Mouse (Mus musculus) forebrain, embryonic 16.5 days (tissue): ENCODE measurements around the gene Gfi1. TPM values are rescaled to one million over a fixed set of nuclear protein-coding genes. Genes with fewer than 3 reads are reported as not detected.

ENCODE experiments used
- ATAC-seq: fragments of 200-750 bp; cut with Nextera tagmentation; 2 replicates; pipeline ENCODE4 v1.8.0; 2017; ENCODE audit warnings: mild to moderate bottlenecking, moderate library complexity
- H3K27ac ChIP-seq: fragments of 300-500 bp; sonication (generic); 2 replicates; pipeline ENCODE4 v1.5.1; 2014; ENCODE audit warnings: low read length, control low read depth
- H3K27me3 ChIP-seq: fragments of 300-500 bp; sonication (generic); replicated peaks from 2 replicates; pipeline ENCODE4 v1.6.1; 2014; ENCODE audit warnings: low read length; ENCODE audit not compliant: control insufficient read depth, insufficient read depth
- H3K36me3 ChIP-seq: fragments of 300-500 bp; sonication (generic); 2 replicates; pipeline ENCODE4 v1.6.1; 2014; ENCODE audit not compliant: control insufficient read depth, insufficient read depth
- H3K4me1 ChIP-seq: fragments of 300-500 bp; sonication (generic); replicated peaks from 2 replicates; pipeline ENCODE4 v1.6.1; 2014; ENCODE audit warnings: low read length; ENCODE audit not compliant: control insufficient read depth, insufficient read depth
- H3K4me2 ChIP-seq: fragments of 300-500 bp; sonication (generic); 2 replicates; pipeline ENCODE4 v1.6.1; 2014; ENCODE audit warnings: mild to moderate bottlenecking, low read length, control low read depth
- H3K4me3 ChIP-seq: fragments of 300-500 bp; sonication (generic); replicated peaks from 2 replicates; pipeline ENCODE4 v1.5.1; 2014; ENCODE audit warnings: mild to moderate bottlenecking, low read length, control low read depth
- H3K9ac ChIP-seq: fragments of 300-500 bp; sonication (generic); replicated peaks from 2 replicates; pipeline ENCODE4 v1.6.1; 2014; ENCODE audit warnings: low read depth, low read length, control low read depth
- H3K9me3 ChIP-seq: fragments of 300-500 bp; sonication (generic); 2 replicates; pipeline ENCODE4 v1.6.1; 2016; ENCODE audit warnings: low read length; ENCODE audit not compliant: control insufficient read depth
- WGBS: fragments of 180-500 bp; shearing (Covaris S2); extraction: QIAGEN DNeasy Blood & Tissue Kit; methylation state at CpG from one replicate; pipeline ENCODE4 v1.1.7; 2014; 5-methylcytosine and 5-hydroxymethylcytosine counted together
- polyA plus RNA-seq: library from polyadenylated mRNA; unstranded; fragments of >200 nt; fragmentation: Nextera tagmentation; extraction: Ambion mirVana; gene quantifications from 2 replicates; pipeline ENCODE4 v1.2.1, GENCODE M21; 2015

Gene Gfi1
- polyA plus RNA-seq, 1 experiment from 2014 or later, result not detected

DNA sequence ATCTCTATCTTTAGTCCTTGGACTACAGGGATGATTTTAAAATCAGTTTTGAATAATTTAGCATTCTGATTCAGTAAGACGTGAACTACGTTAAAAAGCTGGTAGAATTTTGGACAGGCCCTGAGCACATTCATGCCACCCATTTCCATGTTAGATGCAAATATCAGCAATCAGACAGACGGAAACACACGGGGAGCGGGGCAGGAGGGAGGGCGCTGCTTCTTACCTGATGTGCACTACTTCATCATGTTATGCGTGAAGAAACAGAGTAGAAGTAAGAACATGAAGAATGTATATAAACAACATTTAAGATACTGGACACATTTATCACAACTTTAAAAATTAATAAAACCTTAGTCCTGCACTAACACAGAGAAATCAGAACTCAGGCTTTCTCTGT, 27.8 kb upstream of the Gfi1 start:
- no peak overlapping the region for H3K4me3 ChIP-seq
- 96% methylated on average over 7 of the region's 7 CpGs for WGBS

DNA sequence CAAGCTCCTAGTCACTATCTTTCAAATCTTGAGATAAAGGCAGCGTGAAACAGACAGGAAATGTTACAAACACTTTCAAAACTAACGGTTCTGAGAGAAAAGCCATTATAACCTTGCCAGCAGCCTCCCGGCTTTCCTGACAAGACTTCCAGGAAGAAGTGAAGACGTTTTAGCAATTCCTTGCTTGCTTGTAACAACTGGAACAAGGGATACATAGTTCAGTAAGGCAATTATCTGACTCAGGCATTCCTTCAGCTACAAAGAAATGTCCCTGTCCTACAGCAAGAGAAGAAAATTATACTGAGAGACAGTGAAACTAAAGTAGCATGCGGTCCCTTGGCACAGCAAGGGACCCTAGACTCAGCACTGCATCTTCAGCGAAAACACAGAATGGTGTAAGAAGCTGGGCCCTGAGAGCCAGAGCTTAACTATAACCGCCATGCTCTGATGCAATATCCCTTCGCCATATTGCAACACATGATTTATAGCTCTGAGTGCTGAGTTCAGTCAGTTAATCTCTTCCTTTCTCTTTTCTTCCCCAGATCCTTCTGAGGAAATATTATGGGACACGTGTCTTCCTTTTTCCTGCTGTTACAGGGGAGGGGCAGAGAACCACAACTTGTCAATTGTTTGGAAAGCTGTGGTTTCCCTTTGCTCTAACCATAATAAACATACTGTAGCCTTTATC, 23.5 kb upstream of the Gfi1 start:
- Histone ChIP-seq H3K9me3 (no peaks in the 10 kb centered on the region), H3K9ac (no peak overlapping the region)
- 75% methylated on average over 9 of the region's 9 CpGs for WGBS

More for the DNA sequence above, 27.8 kb upstream of the Gfi1 start:
- Histone ChIP-seq H3K9ac (no peak overlapping the region), H3K4me2 (no peak overlapping the region), H3K27me3 (no peaks in the 10 kb centered on the region), H3K9me3 (no peaks in the 10 kb centered on the region), H3K4me1 (no peaks in the 10 kb centered on the region), H3K27ac (no peak overlapping the region), H3K36me3 (no peaks in the 10 kb centered on the region)
- ATAC-seq, result no peak

DNA sequence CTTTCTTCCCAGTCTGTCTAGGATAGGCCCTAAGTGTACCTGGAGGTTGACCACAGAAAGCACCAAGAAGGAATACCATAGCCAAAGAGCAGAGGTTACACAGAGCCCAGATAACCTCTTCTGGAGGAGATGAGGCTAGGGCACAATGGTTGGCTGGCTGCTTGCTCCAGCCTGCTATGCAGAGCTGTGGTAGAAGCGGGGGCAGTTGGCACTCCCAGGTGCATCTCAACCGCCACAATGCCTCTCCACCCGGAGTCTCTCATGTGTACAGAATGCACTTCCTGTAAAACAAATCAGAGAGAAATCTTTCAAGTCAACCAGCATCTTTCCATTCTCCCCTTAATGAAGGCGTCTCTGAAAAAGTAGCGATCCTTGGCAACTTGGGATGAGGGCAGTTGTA, 13.2 kb upstream of the Gfi1 start:
- no peaks in the 10 kb centered on the region for H3K4me1 ChIP-seq
- no peak overlapping the region for H3K27ac ChIP-seq
- no peak overlapping the region for H3K4me3 ChIP-seq
- H3K27me3 ChIP-seq, result no peaks in the 10 kb centered on the region
- H3K9ac ChIP-seq, result no peak overlapping the region
- ATAC-seq, result no peak
- WGBS, result 96% methylated on average over 5 of the region's 5 CpGs
- no peak overlapping the region for H3K4me2 ChIP-seq
- no peaks in the 10 kb centered on the region for H3K9me3 ChIP-seq
- no peaks in the 10 kb centered on the region for H3K36me3 ChIP-seq

More for the DNA sequence above, 23.5 kb upstream of the Gfi1 start:
- no peak for ATAC-seq
- H3K4me2 ChIP-seq, result no peak overlapping the region
- no peaks in the 10 kb centered on the region for H3K36me3 ChIP-seq
- no peaks in the 10 kb centered on the region for H3K4me1 ChIP-seq
- no peak overlapping the region for H3K4me3 ChIP-seq
- no peaks in the 10 kb centered on the region for H3K27me3 ChIP-seq
- H3K27ac ChIP-seq, result no peak overlapping the region

DNA sequence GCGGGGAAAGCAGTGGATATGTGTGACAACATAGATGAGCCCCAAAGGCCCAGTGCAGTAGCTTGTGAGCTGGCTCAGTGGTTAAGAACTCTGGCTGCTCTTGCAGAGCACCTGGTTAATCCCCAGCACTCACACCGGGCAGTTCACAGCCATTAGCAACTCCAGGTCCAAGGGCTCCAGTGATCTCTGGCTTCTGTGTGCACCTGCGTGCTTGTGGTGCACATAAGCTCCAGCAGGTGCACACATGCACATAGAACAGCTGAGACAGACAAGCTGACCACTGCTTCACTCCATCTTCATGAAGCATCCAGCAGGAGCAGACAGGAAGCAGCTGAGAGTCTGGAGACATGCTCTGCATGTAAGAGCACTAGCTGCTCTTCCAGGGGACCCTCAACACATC, 12.5 kb upstream of the Gfi1 start:
- no peak overlapping the region for H3K27ac ChIP-seq
- 83% methylated on average over 3 of the region's 3 CpGs for WGBS
- no peaks in the 10 kb centered on the region for H3K27me3 ChIP-seq
- H3K4me3 ChIP-seq, result no peak overlapping the region
- ATAC-seq, result no peak
- no peaks in the 10 kb centered on the region for H3K9me3 ChIP-seq
- no peak overlapping the region for H3K4me2 ChIP-seq
- no peaks in the 10 kb centered on the region for H3K4me1 ChIP-seq
- H3K36me3 ChIP-seq, result no peaks in the 10 kb centered on the region
- no peak overlapping the region for H3K9ac ChIP-seq

DNA sequence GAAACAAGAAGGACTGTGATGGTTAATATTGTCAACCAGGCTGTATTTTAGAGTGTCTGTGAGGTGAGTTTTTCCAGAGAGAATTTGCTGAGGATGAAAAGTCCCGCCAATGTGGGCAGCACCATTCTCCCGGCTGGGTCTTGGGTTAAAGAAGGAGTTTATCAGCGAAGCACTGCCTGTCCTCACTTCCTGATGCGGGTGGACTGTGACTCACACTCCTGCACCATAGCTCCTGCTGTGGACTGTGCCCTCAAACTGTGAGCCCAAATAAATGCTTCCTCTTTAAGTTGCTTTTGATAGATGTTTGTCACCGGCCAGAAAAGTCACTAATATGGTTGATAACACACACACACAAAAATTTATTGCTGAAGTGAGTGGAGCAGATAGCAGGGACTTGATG, 10.3 kb upstream of the Gfi1 start:
- Histone ChIP-seq H3K36me3 (no peaks in the 10 kb centered on the region), H3K9ac (no peak overlapping the region), H3K9me3 (no peaks in the 10 kb centered on the region), H3K4me2 (no peak overlapping the region), H3K27me3 (peaks cover 5% of the 10 kb centered on the region; the same call in 1 of the 2 replicates), H3K4me3 (no peak overlapping the region), H3K4me1 (no peaks in the 10 kb centered on the region), H3K27ac (no peak overlapping the region)
- 90% methylated on average over 5 of the region's 5 CpGs for WGBS
- ATAC-seq, result no peak

DNA sequence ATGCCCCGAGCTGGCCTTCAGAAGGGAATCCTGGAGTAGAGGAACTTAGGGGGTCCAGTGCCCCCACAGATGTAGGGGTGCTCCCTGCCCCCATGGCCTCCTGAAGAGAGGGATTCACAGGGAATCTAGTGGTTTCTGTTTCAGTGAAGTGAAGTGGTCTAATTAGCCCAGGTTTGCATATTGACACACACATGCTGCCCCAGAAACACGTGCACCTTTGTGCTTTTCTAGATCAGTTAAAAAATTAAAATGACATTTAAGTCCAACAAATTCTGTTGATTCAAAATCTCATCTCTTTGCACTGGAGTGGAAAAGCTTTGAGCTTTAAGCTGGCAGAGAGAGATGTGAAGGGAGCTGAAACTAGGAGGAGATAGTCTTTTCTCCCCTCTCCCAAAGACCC, 6.0 kb upstream of the Gfi1 start:
- no peaks in the 10 kb centered on the region for H3K4me1 ChIP-seq
- no peaks in the 10 kb centered on the region for H3K36me3 ChIP-seq
- no peak overlapping the region for H3K27ac ChIP-seq
- no peak overlapping the region for H3K9ac ChIP-seq
- ATAC-seq, result no peak
- peaks cover 3% of the 10 kb centered on the region; the same call in 1 of the 2 replicates for H3K9me3 ChIP-seq
- WGBS, result 27% methylated on average over 2 of the region's 2 CpGs
- H3K4me2 ChIP-seq, result no peak overlapping the region
- H3K4me3 ChIP-seq, result no peak overlapping the region
- H3K27me3 ChIP-seq, result peaks cover 32% of the 10 kb centered on the region

DNA sequence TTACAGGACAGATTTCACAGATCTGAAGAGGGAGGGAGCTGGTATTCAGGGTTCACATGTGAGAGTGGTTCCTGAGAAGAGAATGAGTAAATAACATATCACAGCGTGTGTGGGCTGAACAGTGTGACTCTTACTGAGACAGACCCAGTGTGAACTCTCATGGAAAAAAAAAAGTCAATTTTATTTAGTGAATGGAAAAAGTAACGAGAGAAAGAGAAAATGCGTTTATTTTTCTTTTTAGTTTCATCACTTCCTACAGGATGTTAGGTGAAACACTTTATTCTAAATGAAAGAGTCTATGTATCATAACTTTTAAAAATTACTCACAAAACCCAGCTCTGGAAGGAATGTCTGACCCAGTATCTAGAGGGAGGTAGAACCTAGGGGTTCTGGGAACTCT, 5.6 kb upstream of the Gfi1 start:
- ATAC-seq, result no peak
- Histone ChIP-seq H3K4me1 (peaks cover 4% of the 10 kb centered on the region), H3K27me3 (peaks cover 35% of the 10 kb centered on the region), H3K4me2 (no peak overlapping the region), H3K27ac (no peak overlapping the region), H3K9me3 (peaks cover 3% of the 10 kb centered on the region; the same call in 1 of the 2 replicates), H3K4me3 (no peak overlapping the region), H3K9ac (no peak overlapping the region), H3K36me3 (no peaks in the 10 kb centered on the region)
- WGBS, result 52% methylated on average over 3 of the region's 3 CpGs

DNA sequence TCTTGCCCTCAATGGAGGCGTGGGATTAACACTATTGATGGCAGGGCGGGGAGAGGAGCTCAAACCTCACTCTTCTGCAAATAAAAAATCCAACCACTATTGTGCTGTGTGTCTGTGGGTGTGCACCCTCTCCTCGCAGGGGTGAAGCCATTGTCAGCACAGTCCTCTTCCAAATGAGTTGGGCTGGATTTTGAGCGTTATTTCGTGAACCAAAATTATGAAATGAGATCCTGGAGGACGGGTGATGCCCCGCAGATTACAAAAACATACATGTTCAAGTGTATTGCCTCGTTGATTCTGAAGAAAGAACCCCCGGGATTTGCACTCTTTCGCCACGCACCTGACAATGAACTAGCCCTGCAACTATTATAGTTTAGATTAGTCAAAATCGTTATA, 1.2 kb upstream of the Gfi1 start:
- peaks cover 3% of the 10 kb centered on the region; the same call in 1 of the 2 replicates for H3K9me3 ChIP-seq
- H3K36me3 ChIP-seq, result no peaks in the 10 kb centered on the region
- peaks cover 68% of the 10 kb centered on the region for H3K27me3 ChIP-seq
- H3K4me1 ChIP-seq, result peaks cover 34% of the 10 kb centered on the region
- 8% methylated on average over 12 of the region's 12 CpGs for WGBS
- no peak overlapping the region for H3K27ac ChIP-seq
- H3K4me2 ChIP-seq, result peak overlapping the region; percentile 16
- H3K4me3 ChIP-seq, result no peak overlapping the region
- no peak for ATAC-seq
- H3K9ac ChIP-seq, result no peak overlapping the region

DNA sequence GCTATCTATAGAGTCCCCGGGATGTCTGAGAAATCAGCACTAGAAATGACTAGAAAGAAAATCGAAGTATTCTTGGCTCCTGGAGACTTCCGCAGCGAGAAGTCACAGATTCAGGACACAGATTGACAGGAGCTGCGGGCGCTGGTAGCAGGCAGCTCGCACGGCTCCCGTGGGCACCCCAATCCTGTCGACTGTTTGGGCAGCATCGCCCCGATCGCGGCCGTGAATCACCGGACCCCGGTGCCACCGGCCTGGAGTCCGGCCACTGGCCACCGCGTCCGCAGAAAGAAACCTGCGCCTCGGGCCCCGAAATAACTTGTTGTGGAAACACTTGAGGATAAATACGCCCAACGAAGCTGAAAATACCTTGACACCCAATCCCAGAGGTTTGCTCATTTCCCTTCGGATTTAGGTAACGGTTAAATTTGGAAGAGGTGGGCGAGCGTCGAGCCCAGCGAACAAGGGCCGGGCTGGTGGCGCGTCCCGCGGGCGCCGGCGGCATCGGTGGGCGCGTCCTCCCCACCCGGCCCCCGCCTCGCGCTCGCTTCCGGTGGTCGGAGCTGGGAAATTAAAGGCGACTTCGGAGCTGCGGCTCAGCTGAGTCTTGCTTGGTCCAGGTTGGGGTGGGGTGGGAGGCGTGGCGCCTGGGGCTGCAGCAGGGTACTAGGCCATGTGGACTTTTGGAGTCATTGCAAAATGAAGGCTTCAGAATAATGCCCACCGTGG, 608 bp upstream of the Gfi1 start:
- H3K27ac ChIP-seq, result no peak overlapping the region
- peaks cover 38% of the 10 kb centered on the region for H3K4me1 ChIP-seq
- ATAC-seq, result no peak
- H3K4me2 ChIP-seq, result peak overlapping the region; percentile 16
- no peaks in the 10 kb centered on the region for H3K36me3 ChIP-seq
- no peak overlapping the region for H3K9ac ChIP-seq
- H3K4me3 ChIP-seq, result peak overlapping the region; percentile 23
- peaks cover 67% of the 10 kb centered on the region for H3K27me3 ChIP-seq
- WGBS, result under 1% methylated on average over 57 of the region's 57 CpGs
- peaks cover 3% of the 10 kb centered on the region; the same call in 1 of the 2 replicates for H3K9me3 ChIP-seq
